Mouse (Mus musculus): ENCODE data around the gene Rbm33. TPM values are rescaled to one million over a fixed set of nuclear protein-coding genes. Genes with fewer than 3 reads are reported as not detected.

The Rbm33 gene
- total RNA-seq (2014; fragmentation: Nextera tagmentation): 60.5 and 63.1 TPM in 2 replicates
- total RNA-seq (2017): 36.8 and 60.4 TPM in 2 replicates

GRCm38 (mm10) chr5:28316722-28317245, at the start of gene Rbm33:
Gene Rbm33, plus strand, starts transcription at chr5:28317121.
- ATAC-seq (replicated peaks; ENCODE audit: low FRiP score, low TSS enrichment, poor library complexity, severe bottlenecking): peak; percentile 81

DNA sequence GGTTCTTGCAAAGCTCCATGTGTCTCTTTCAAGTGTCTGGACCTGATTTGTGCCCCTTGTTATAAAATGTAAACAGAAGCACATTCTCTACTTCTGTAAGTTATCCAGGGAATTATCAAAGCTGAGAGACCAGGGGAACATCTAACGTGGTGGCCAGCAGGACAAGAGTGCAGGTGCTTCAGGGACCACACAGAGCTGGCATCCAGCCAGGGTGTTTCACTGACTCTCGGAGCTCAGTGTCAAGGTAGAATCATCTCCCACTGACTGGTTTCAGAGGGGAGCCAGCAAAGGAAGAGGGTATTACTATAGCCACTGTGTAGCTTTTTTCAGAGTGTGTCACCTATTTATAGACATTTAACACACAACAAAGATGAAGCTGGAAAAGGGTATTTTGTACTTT, 49.3 kb upstream of the Rbm33 start:
- ATAC-seq (replicated peaks; ENCODE audit: low FRiP score, low TSS enrichment, poor library complexity, severe bottlenecking): no peak

GRCm38 (mm10) chr5:28269469-28269991, 47.4 kb upstream of the Rbm33 start:
- ATAC-seq (replicated peaks; ENCODE audit: low FRiP score, low TSS enrichment, poor library complexity, severe bottlenecking): peak; percentile 94

- no peak for ATAC-seq (replicated peaks; ENCODE audit: low FRiP score, low TSS enrichment, poor library complexity, severe bottlenecking)
Observed at GRCm38 (mm10) chr5:28272836-28273235, 44.1 kb upstream of the Rbm33 start.

DNA sequence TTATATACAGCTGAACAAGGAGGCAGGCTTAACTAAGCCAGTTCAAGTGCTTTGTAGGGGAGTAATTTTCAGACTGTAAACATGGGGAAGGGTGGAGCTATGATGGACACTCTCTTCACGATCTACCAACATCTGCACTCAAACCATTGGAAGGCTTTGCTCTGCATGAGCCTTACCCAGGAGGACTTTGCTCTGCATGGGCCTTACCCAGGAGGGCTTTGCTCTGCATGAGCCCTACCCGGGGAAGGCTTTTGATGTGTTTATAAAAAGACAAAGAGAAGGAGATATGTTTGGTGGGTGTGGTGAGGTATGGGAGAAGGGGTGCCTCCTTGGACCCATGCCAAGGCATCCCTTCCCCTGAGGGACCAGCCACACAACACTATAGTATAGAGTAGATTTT, 39.6 kb upstream of the Rbm33 start:
- ATAC-seq (replicated peaks; ENCODE audit: low FRiP score, low TSS enrichment, poor library complexity, severe bottlenecking): no peak

GRCm38 (mm10) chr5:28289111-28289510, 27.8 kb upstream of the Rbm33 start:
- ATAC-seq (replicated peaks; ENCODE audit: low FRiP score, low TSS enrichment, poor library complexity, severe bottlenecking): no peak

DNA sequence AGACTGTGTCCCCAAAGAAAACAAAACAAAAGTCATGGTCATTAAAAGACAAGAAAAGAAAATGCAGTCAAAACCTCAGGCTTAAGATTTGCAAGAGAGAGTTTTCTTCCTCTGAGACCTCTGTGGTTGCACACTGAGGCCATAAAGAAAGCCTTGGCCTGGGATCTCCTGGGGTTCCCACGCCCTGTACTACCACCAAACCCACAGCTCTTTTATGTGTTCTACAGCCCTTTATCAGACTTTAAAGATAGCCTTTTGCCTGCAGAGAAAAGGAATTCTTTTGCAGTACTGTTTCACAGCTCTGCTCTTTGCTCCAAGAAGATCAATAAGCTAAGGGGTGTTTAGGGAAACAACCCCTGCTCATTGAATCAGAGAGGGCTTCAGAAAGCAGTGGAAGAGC, 26.3 kb upstream of the Rbm33 start:
- no peak for ATAC-seq (replicated peaks; ENCODE audit: low FRiP score, low TSS enrichment, poor library complexity, severe bottlenecking)

DNA sequence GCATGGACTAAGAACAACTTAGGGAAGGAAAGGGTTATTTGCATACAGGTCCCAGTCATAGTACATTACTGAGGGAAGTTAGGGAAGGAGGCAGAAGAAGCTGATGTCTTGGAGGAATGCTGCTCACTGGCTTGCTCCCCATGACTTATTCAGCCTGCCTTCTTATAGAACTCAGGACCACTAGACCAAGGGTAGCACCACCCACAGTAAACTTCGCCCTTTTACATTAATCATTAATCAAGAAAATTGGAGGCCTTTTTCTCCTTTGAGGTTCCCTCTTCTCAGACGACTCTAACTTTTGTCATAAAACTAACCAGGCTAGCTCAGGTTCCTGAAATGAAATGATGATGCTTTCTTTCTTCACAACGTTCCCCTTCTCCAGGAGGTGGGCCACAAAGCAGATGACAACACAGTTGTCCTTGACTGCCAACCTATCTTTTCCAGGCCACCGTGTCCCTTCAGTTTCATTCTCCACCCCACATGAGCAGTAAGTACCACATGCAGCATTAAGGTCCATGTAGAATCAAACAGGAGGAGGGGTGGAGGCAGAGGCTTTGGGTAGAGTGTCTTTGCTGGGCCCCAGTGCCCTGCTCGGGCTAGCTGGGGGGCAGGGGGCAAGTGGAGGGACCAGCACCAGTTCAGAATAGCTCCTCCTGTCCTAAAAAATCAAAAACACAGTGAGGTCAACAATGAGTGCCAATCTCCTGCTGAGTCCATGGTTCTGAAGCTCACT, 25.6 kb upstream of the Rbm33 start:
- no peak for ATAC-seq (replicated peaks; ENCODE audit: low FRiP score, low TSS enrichment, poor library complexity, severe bottlenecking)

DNA sequence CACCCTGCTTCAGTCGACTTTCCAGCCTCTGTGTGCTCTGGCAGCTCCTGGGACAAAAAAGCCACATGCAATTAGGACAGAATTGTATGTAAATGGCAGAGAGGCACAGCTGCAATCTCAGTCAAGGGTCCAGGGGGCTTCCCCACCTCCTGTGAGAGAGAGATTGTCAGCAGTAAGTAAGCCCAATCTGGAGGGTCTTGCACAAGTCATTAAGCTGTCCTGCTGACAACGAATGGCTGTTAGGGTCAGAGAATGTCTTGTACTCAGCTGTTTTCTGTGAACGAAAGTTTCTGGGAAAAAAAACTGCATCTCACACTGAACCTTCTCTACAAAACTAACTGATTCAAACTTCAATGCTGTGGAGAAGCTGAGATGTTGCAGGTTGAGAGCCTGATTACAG, 24.6 kb upstream of the Rbm33 start:
- no peak for ATAC-seq (replicated peaks; ENCODE audit: low FRiP score, low TSS enrichment, poor library complexity, severe bottlenecking)

- ATAC-seq (replicated peaks; ENCODE audit: low FRiP score, low TSS enrichment, poor library complexity, severe bottlenecking): peak; percentile 81
Observed at GRCm38 (mm10) chr5:28293990-28294389, 22.9 kb upstream of the Rbm33 start.

- ATAC-seq (replicated peaks; ENCODE audit: low FRiP score, low TSS enrichment, poor library complexity, severe bottlenecking): peak; percentile 74
Observed at GRCm38 (mm10) chr5:28298161-28298560, 18.8 kb upstream of the Rbm33 start.

DNA sequence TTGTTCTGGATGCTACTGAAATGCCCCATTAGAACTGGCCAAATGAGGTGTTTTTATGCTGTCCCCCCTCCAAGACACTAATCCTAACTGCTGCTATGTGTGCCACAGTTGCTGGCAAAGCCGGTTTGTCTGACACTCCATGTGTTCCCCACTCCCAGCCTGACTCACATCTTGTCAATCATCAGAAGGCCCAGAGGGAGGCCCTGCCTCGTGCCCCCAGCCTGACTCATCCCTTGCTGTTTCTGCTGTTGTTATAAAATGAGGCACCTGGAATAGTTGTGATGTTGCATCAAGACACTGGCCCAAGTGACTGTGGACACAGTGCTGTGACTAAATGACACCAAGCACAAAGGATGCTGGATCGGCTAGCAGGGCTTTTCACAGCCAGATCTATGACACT, 18.2 kb upstream of the Rbm33 start:
- ATAC-seq (replicated peaks; ENCODE audit: low FRiP score, low TSS enrichment, poor library complexity, severe bottlenecking): no peak

- ATAC-seq (replicated peaks; ENCODE audit: low FRiP score, low TSS enrichment, poor library complexity, severe bottlenecking): no peak
Observed at GRCm38 (mm10) chr5:28299346-28299745, 17.6 kb upstream of the Rbm33 start.

GRCm38 (mm10) chr5:28302671-28303070, 14.2 kb upstream of the Rbm33 start:
- ATAC-seq (replicated peaks; ENCODE audit: low FRiP score, low TSS enrichment, poor library complexity, severe bottlenecking): no peak

DNA sequence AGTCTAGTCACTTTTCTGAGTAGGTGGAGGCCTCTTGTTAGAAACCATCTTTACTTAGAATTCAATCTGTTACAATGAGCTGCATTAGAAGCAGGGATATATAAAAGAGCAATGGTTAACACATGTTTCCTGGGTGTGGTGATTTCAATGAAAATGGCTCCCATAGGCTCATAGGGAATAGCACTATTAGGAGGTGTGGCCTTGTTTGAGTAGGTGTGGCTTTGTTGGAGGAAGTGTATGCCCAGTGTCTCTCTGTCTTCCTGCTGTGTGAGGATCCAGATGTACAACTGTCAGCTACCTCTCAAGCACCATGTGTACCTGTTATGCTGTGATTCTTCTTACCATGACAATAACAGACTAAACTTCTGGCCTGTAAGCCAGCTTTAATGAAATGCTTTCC, 12.4 kb upstream of the Rbm33 start:
- ATAC-seq (replicated peaks; ENCODE audit: low FRiP score, low TSS enrichment, poor library complexity, severe bottlenecking): no peak

DNA sequence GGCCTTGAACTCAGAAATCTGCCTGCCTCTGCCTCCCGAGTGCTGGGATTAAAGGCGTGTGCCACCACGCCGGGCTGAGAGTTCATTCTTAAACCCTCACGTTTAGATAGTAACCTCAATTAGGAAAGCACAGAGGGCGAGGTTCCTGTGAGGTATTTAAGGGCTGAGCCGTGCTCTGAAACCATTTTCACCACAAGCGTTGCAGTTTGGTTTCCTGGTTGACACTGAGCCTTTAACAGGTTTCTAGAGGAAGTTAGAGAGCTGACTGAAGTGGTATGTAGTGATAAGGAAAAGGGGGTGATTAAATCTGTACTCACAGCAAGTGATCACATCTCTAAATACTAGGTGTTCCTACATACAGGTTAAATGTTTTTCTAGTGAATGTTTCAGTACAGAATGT, 1.4 kb upstream of the Rbm33 start:
- ATAC-seq (replicated peaks; ENCODE audit: low FRiP score, low TSS enrichment, poor library complexity, severe bottlenecking): peak; percentile 36

DNA sequence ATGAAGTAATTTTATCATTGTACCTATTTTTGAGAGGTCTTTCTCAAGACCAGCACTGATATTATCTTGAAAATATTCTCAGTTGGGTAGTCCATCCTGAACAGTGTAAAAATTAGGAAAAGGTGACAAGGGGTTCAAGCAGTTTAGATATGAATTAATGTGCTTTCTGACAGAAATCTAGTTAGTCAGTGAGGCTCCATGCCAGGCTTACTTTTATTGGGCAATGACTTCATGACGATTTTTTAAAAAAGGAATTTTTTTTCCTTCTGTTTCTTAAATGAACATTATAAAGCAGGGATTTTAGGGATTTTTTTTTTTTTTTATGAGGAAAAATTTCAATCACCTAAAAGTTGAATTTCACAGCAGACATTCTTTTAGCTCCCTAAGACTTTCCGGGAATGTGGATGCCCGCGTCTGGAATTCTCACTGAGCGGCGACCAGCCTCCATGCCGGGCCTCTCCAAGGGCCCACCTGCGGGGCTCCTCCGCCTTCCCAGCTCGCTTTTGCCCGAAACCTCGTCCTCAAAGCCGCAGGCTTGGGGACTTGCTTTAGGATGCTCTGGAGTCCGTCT, 685 bp upstream of the Rbm33 start:
- ATAC-seq (replicated peaks; ENCODE audit: low FRiP score, low TSS enrichment, poor library complexity, severe bottlenecking): no peak

DNA sequence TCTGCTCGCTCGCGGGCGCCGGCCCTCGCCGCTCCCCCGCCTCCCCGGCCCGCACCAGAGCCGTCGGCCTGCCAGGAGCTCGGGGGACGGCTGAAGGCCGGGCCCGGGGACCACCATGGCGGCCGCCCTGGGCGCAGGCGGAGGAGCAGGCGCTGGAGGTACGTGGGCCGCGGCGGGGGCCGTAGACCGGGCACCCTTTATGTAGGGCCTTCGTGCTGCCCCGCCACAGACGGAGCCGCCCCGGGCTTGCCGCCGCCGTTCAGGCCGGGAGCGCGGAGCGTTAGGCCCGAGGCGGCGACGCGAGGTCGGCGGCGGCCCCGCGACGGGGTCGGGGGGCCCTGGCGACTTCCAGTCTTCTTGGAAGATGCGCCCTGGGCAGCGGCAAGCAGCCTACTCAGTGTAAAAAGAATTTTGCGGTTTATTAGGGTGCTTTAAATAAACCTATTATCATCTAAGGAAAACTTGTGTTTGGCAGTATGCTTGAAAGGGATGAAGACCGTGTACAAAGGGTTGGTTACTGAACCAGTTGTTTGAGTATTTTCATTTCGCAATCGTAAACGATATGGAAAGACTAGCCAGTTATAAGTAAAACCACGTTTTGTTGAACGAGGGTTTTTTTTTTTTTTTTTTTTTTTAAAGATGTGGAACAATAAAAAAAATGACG, 464 bp downstream of the Rbm33 start:
- ATAC-seq (replicated peaks; ENCODE audit: low FRiP score, low TSS enrichment, poor library complexity, severe bottlenecking): no peak

GRCm38 (mm10) chr5:28317917-28318267, 971 bp downstream of the Rbm33 start:
- ATAC-seq (replicated peaks; ENCODE audit: low FRiP score, low TSS enrichment, poor library complexity, severe bottlenecking): no peak

GRCm38 (mm10) chr5:28318671-28319070, 1.8 kb downstream of the Rbm33 start:
- ATAC-seq (replicated peaks; ENCODE audit: low FRiP score, low TSS enrichment, poor library complexity, severe bottlenecking): no peak

Measured in megakaryocyte-erythroid progenitor cell, adult 5-6 weeks (primary cell).